Mouse (Mus musculus) stomach, postnatal 0 days (tissue): ENCODE measurements around the gene Oard1. TPM values are rescaled to one million over a fixed set of nuclear protein-coding genes. Genes with fewer than 3 reads are reported as not detected.

ENCODE experiments used
- ATAC-seq: fragments of 200-750 bp; cut with Nextera tagmentation; 2 replicates; pipeline ENCODE4 v1.8.0; 2017; ENCODE audit not compliant: low FRiP score, low TSS enrichment
- DNase-seq: peaks from one replicate; pipeline ENCODE4 v3.0.0-alpha.2; 2016; ENCODE audit warnings: low spot score
- H3K27ac ChIP-seq: fragments of 300-500 bp; sonication (generic); replicated peaks from 2 replicates; pipeline ENCODE4 v1.5.1; 2014; ENCODE audit warnings: mild to moderate bottlenecking, control low read depth
- H3K27me3 ChIP-seq: fragments of 300-500 bp; sonication (generic); 2 replicates; pipeline ENCODE4 v1.6.1; 2014; ENCODE audit warnings: low read length; ENCODE audit not compliant: control insufficient read depth, insufficient read depth
- H3K36me3 ChIP-seq: fragments of 300-500 bp; sonication (generic); 2 replicates; pipeline ENCODE4 v1.6.1; 2014; ENCODE audit warnings: low read length, mixed read lengths; ENCODE audit not compliant: control insufficient read depth, insufficient read depth
- H3K4me1 ChIP-seq: fragments of 300-500 bp; sonication (generic); replicated peaks from 2 replicates; pipeline ENCODE4 v1.6.1; 2014; ENCODE audit warnings: antibody characterized with exemption; ENCODE audit not compliant: control insufficient read depth, insufficient read depth
- H3K4me2 ChIP-seq: fragments of 300-500 bp; sonication (generic); replicated peaks from 2 replicates; pipeline ENCODE4 v1.6.1; 2014; ENCODE audit warnings: low read depth, mild to moderate bottlenecking, control low read depth, moderate library complexity
- H3K4me3 ChIP-seq: fragments of 300-500 bp; sonication (generic); 2 replicates; pipeline ENCODE4 v1.5.1; 2014; ENCODE audit warnings: low read depth, low read length, control low read depth
- H3K9ac ChIP-seq: fragments of 300-500 bp; sonication (generic); 2 replicates; pipeline ENCODE4 v1.6.1; 2014; ENCODE audit warnings: mild to moderate bottlenecking, low read length, control low read depth, mixed read lengths
- H3K9me3 ChIP-seq: fragments of 300-500 bp; sonication (generic); 2 replicates; pipeline ENCODE4 v1.6.1; 2016; ENCODE audit warnings: low read length; ENCODE audit not compliant: control insufficient read depth
- CTCF ChIP-seq: IDR thresholded peaks from 2 replicates; pipeline ENCODE4 v1.5.1; 2016; ENCODE audit warnings: antibody characterized with exemption, low read depth, mild to moderate bottlenecking, moderate library complexity
- EP300 ChIP-seq: optimal IDR thresholded peaks from 2 replicates; pipeline ENCODE3; 2016; ENCODE audit warnings: antibody characterized with exemption
- WGBS: fragments of 180-500 bp; shearing (Covaris S2); extraction: QIAGEN DNeasy Blood & Tissue Kit; methylation state at CpG from one replicate; pipeline ENCODE4 v1.1.7; 2014; 5-methylcytosine and 5-hydroxymethylcytosine counted together
- polyA plus RNA-seq: library from polyadenylated mRNA; unstranded; fragments of >200 nt; fragmentation: Nextera tagmentation; extraction: Ambion mirVana; gene quantifications from 2 replicates; pipeline ENCODE4 v1.2.1, GENCODE M21; 2015

Oard1 gene
- polyA plus RNA-seq, 1 experiment from 2014 or later: 42.3 TPM

- H3K9me3 ChIP-seq: no peaks in the 10 kb centered on the region
- 0% methylated on average over 13 of the region's 13 CpGs for WGBS
- TF ChIP-seq EP300: no peak
- TF ChIP-seq CTCF: no peak
- no peaks in the 10 kb centered on the region for H3K27me3 ChIP-seq
- peaks cover 6% of the 10 kb centered on the region for H3K36me3 ChIP-seq
- H3K4me1 ChIP-seq: peaks cover 2% of the 10 kb centered on the region; the same call in 1 of the 2 replicates
- DNase-seq (no peak), ATAC-seq (peak; percentile 4)
- peak overlapping the region; percentile 76 for H3K9ac ChIP-seq
- H3K4me3 ChIP-seq: peak overlapping the region; percentile 66
- H3K4me2 ChIP-seq: peak overlapping the region; percentile 80
- peak overlapping the region; percentile 95 for H3K27ac ChIP-seq
These were observed 528 bp downstream of the Oard1 start for GRCm38 (mm10) chr17:48410299-48410785.

GRCm38 (mm10) chr17:48411241-48411640 is 1.4 kb downstream of the Oard1 start:
- H3K27ac ChIP-seq: peak overlapping the region; percentile 95; the same call in 1 of the 2 replicates
- no peaks in the 10 kb centered on the region for H3K27me3 ChIP-seq
- peaks cover 9% of the 10 kb centered on the region for H3K36me3 ChIP-seq
- no peaks in the 10 kb centered on the region for H3K9me3 ChIP-seq
- peak overlapping the region; percentile 80 for H3K4me2 ChIP-seq
- H3K4me1 ChIP-seq: peaks cover 2% of the 10 kb centered on the region; the same call in 1 of the 2 replicates
- no peak for DNase-seq
- ATAC-seq: no peak
- H3K4me3 ChIP-seq: peak overlapping the region; percentile 66
- peak overlapping the region; percentile 76 for H3K9ac ChIP-seq
- TF ChIP-seq EP300: no peak
- no peak for TF ChIP-seq CTCF
- WGBS: 18% methylated on average over 8 of the region's 8 CpGs

- H3K36me3 ChIP-seq: peaks cover 9% of the 10 kb centered on the region
- no peaks in the 10 kb centered on the region for H3K9me3 ChIP-seq
- H3K4me1 ChIP-seq: peaks cover 2% of the 10 kb centered on the region; the same call in 1 of the 2 replicates
- no peak overlapping the region for H3K4me3 ChIP-seq
- DNase-seq (no peak), ATAC-seq (no peak)
- TF ChIP-seq CTCF (no peak), EP300 (no peak)
- no peaks in the 10 kb centered on the region for H3K27me3 ChIP-seq
- WGBS: 69% methylated on average over 7 of the region's 7 CpGs
- no peak overlapping the region for H3K9ac ChIP-seq
- no peak overlapping the region for H3K4me2 ChIP-seq
- H3K27ac ChIP-seq: no peak overlapping the region
These were observed 6.2 kb downstream of the Oard1 start for GRCm38 (mm10) chr17:48416011-48416410.

GRCm38 (mm10) chr17:48416425-48417195 is 6.8 kb downstream of the Oard1 start:
- no peaks in the 10 kb centered on the region for H3K27me3 ChIP-seq
- no peak overlapping the region for H3K27ac ChIP-seq
- DNase-seq: peak; percentile 76
- no peak overlapping the region for H3K9ac ChIP-seq
- 70% methylated on average over 14 of the region's 14 CpGs for WGBS
- TF ChIP-seq CTCF (peak; percentile 77), EP300 (no peak)
- no peak overlapping the region for H3K4me3 ChIP-seq
- peak; percentile 92 for ATAC-seq
- H3K9me3 ChIP-seq: no peaks in the 10 kb centered on the region
- H3K4me1 ChIP-seq: no peaks in the 10 kb centered on the region; the same call in 1 of the 2 replicates
- peaks cover 9% of the 10 kb centered on the region for H3K36me3 ChIP-seq
- H3K4me2 ChIP-seq: no peak overlapping the region

GRCm38 (mm10) chr17:48417521-48417920 is 7.7 kb downstream of the Oard1 start:
- no peaks in the 10 kb centered on the region for H3K9me3 ChIP-seq
- H3K4me3 ChIP-seq: no peak overlapping the region
- TF ChIP-seq CTCF (no peak), EP300 (no peak)
- H3K4me1 ChIP-seq: no peaks in the 10 kb centered on the region
- 75% methylated on average over 6 of the region's 6 CpGs for WGBS
- peaks cover 9% of the 10 kb centered on the region for H3K36me3 ChIP-seq
- 0 out of 2 replicates have a peak overlapping the region, but pooled peaks have one; percentile 35 for H3K27ac ChIP-seq
- no peak overlapping the region for H3K4me2 ChIP-seq
- no peak overlapping the region for H3K9ac ChIP-seq
- H3K27me3 ChIP-seq: no peaks in the 10 kb centered on the region
- DNase-seq: no peak
- no peak for ATAC-seq

GRCm38 (mm10) chr17:48418174-48418573 is 8.4 kb downstream of the Oard1 start:
- Histone ChIP-seq H3K27me3 (no peaks in the 10 kb centered on the region), H3K4me3 (no peak overlapping the region), H3K4me1 (no peaks in the 10 kb centered on the region), H3K27ac (peak overlapping the region; percentile 53; the same call in 1 of the 2 replicates), H3K9me3 (no peaks in the 10 kb centered on the region), H3K9ac (no peak overlapping the region), H3K4me2 (peak overlapping the region; percentile 25; the same call in 1 of the 2 replicates), H3K36me3 (peaks cover 9% of the 10 kb centered on the region)
- DNase-seq: peak; percentile 60
- peak; percentile 80 for ATAC-seq
- WGBS: 62% methylated on average over 7 of the region's 7 CpGs
- TF ChIP-seq EP300 (no peak), CTCF (no peak)
